Comparison of ENCODE assay signal across 8 mouse cellular contexts in genomic region chr14:61597968-61598367, GRCm38 (mm10). TPM values are rescaled to one million over a fixed set of nuclear protein-coding genes. Genes with fewer than 3 reads are reported as not detected.
DNase-seq lines count a peak whose midpoint lies in the region; ATAC-seq and TF ChIP-seq lines count a peak whose summit lies in the region.

TSS of gene Trim13 (plus strand) at chr14:61598247.

- TF ChIP-seq CTCF in liver, postnatal 0 days (IDR thresholded peaks at IDR 0.05; ENCODE audit: low read depth): no peak

- H3K36me3 ChIP-seq in hindbrain, embryonic 14.5 days (replicated peaks; ENCODE audit: control insufficient read depth, insufficient read depth): peaks cover 7% of the 10 kb centered on the region; the same call in 1 of the 2 replicates
- H3K36me3 ChIP-seq in liver, postnatal 0 days (replicated peaks; ENCODE audit: insufficient read depth, low read length): no peaks in the 10 kb centered on the region; the same call in 1 of the 2 replicates

- no peak for DNase-seq in left cerebral cortex, adult 8-10 months (ENCODE audit: low spot score in 2 of 2)
- no peak for DNase-seq in left cerebral cortex, adult 9 months (ENCODE audit: low spot score in 2 of 2)
- peak; percentile 54 for DNase-seq in c-Kit-positive CD71-positive TER-119-positive erythroid progenitor cells, embryonic 14.5 days (ENCODE audit: low spot score)
- no peak for DNase-seq in hindbrain, embryonic 14.5 days (ENCODE audit: low spot score)
- DNase-seq in liver, postnatal 0 days: peak; percentile 27
- no peak for DNase-seq in B cell, adult 2 months
- no peak for DNase-seq in right cerebral cortex, postnatal 4 days
- DNase-seq in urinary bladder, adult 18-20 months (ENCODE audit: low spot score in 2 of 2): no peak

- ATAC-seq in hindbrain, embryonic 14.5 days (ENCODE audit: low FRiP score): no peak
- ATAC-seq in liver, postnatal 0 days: no peak

- H3K4me1 ChIP-seq in hindbrain, embryonic 14.5 days (replicated peaks; ENCODE audit: control insufficient read depth, insufficient read depth, low read length): peaks cover 23% of the 10 kb centered on the region
- peaks cover 15% of the 10 kb centered on the region for H3K4me1 ChIP-seq in liver, postnatal 0 days (ENCODE audit: insufficient read depth)

- H3K4me3 ChIP-seq in hindbrain, embryonic 14.5 days (replicated peaks; ENCODE audit: low read length): peak within 1 kb of the TSS; percentile 89
- peak within 1 kb of the TSS; percentile 62 for H3K4me3 ChIP-seq in liver, postnatal 0 days (ENCODE audit: low read depth, low read length)

- H3K9ac ChIP-seq in hindbrain, embryonic 14.5 days: peak within 1 kb of the TSS; percentile 97; the same call in 1 of the 2 replicates
- H3K9ac ChIP-seq in liver, postnatal 0 days (replicated peaks): peak within 1 kb of the TSS; percentile 76

- no peaks in the 10 kb centered on the region for H3K9me3 ChIP-seq in hindbrain, embryonic 14.5 days (ENCODE audit: control insufficient read depth, low read length)
- H3K9me3 ChIP-seq in liver, postnatal 0 days (ENCODE audit: low read length): no peaks in the 10 kb centered on the region

- H3K27me3 ChIP-seq in hindbrain, embryonic 14.5 days (ENCODE audit: control insufficient read depth, insufficient read depth, low read length): no peaks in the 10 kb centered on the region
- H3K27me3 ChIP-seq in liver, postnatal 0 days (ENCODE audit: insufficient read depth, low read length): no peaks in the 10 kb centered on the region

- peak within 1 kb of the TSS; percentile 60 for H3K4me2 ChIP-seq in hindbrain, embryonic 14.5 days (replicated peaks)
- peak within 1 kb of the TSS; percentile 73 for H3K4me2 ChIP-seq in liver, postnatal 0 days (ENCODE audit: low read depth, low read length)

- H3K27ac ChIP-seq in hindbrain, embryonic 14.5 days: no peak within 1 kb of the TSS
- no peak within 1 kb of the TSS for H3K27ac ChIP-seq in liver, postnatal 0 days (ENCODE audit: low read depth)

- TF ChIP-seq EP300 in liver, postnatal 0 days (IDR thresholded peaks at IDR 0.05; ENCODE audit: low read depth): no peak

- WGBS in hindbrain, embryonic 14.5 days: 53% methylated on average over 5 of the region's 5 CpGs
- WGBS in liver, postnatal 0 days (ENCODE audit: insufficient replicate concordance): 43% methylated on average over 5 of the region's 5 CpGs

RNA-seq across cellular contexts. Expression of gene Trim13, which starts in this region (rescaled TPM):
- 10 to 100 TPM; 13.6 to 15.4 (median 14.6) TPM for total RNA-seq in left cerebral cortex, adult 8-10 months (2022)
- 53.5 and 55.9 TPM in 2 replicates for polyA plus RNA-seq in hindbrain, embryonic 14.5 days (2014; fragmentation: Nextera tagmentation; extraction: Ambion mirVana)
- polyA plus RNA-seq in liver, postnatal 0 days (2015; fragmentation: Nextera tagmentation; extraction: Ambion mirVana): 3.6 and 4.3 TPM in 2 replicates

Comparison
In these comparisons a context has a peak if more than half of its experiments do, and no peak if none do; other contexts are left out.
1. RNA of gene Trim13 (polyA plus RNA-seq): 53.5 to 55.9 TPM in hindbrain, embryonic 14.5 days; 3.6 to 4.3 TPM in liver, postnatal 0 days; every median in the first group is over 10 times any median in the second.
2. DNase-seq: peak in c-Kit-positive CD71-positive TER-119-positive erythroid progenitor cells, embryonic 14.5 days (single experiment) and liver, postnatal 0 days (single experiment); none in left cerebral cortex, adult 8-10 months (0 of 2), left cerebral cortex, adult 9 months (0 of 2), hindbrain, embryonic 14.5 days (single experiment), B cell, adult 2 months (0 of 2), right cerebral cortex, postnatal 4 days (single experiment) and urinary bladder, adult 18-20 months (0 of 2).